Mouse (Mus musculus) kidney, postnatal 10 days (tissue): ENCODE results near the gene Baz2b.

Source experiments
- DNase-seq: peaks from one replicate; pipeline ENCODE4 v3.0.0; 2021; ENCODE audit warnings: mixed read lengths

Gene Baz2b

DNA sequence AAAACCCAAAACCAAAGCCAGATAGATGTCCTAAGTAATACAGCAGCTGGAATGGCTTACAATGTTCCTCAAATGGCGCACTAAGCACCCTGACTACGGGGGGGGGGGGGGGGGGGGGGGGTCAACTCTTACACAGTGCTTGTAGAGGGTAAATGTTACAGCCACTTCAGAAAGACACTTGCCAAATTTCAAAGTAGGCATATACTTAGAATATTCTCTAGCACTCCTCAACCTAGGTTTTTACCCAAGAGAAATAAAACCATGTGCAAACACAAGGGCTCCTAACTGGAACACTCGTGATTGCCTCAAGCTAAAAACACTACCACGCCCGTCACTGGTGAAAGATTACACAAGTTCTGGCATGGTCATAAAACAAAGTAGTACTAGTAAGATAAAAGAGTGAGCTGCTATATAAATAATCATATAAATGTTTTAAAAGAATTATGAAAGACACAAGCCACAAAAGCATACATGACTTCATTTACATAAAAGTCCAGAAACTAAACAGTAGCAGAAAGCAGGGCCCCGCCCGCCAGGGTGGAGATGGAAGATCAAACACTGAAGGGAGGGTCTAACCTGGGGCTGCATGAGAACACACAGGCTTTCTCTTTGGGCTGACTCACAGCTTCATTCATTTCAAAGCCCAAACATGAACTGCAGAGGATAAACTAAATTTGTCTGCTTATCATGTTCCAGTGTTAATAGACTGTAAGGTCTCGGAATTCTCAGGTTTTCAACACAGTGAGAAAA is 212.0 kb downstream of the Baz2b start:
- DNase-seq: no peak

DNA sequence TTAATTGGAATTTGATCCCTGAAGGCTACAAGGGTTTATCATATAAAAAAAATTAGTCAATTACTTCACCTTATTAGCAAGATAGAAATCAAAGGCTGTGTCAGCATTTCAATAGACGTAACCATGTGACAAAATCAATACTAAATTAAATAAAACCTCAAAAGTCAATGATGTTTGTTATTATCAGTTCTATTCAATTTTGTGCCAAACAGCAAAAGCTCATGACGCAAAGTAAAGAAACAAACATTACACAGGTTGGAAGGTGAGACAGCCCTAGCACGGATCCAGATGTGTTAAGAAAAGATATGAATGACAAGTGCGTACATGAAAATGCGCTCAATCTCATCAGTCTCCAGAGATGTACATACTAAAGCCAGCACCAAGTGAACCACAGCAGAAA is 212.7 kb downstream of the Baz2b start:
- no peak for DNase-seq

DNA sequence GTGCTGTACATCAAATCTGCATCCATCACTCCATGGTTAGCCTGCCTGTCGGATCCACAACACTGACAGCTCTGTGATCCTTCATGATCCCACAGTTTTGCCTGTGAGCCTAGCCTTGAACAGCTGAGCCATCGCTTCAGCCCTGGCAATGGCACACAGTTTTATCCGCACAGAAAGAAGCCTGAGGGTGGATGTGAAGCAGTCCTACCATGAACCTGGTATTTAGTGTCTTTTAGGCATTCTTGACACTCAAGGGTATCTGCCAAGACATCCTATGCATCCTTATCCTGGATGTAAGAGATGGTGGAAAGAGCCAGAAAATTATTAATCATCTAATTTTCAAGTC is 216.5 kb downstream of the Baz2b start:
- no peak for DNase-seq

DNA sequence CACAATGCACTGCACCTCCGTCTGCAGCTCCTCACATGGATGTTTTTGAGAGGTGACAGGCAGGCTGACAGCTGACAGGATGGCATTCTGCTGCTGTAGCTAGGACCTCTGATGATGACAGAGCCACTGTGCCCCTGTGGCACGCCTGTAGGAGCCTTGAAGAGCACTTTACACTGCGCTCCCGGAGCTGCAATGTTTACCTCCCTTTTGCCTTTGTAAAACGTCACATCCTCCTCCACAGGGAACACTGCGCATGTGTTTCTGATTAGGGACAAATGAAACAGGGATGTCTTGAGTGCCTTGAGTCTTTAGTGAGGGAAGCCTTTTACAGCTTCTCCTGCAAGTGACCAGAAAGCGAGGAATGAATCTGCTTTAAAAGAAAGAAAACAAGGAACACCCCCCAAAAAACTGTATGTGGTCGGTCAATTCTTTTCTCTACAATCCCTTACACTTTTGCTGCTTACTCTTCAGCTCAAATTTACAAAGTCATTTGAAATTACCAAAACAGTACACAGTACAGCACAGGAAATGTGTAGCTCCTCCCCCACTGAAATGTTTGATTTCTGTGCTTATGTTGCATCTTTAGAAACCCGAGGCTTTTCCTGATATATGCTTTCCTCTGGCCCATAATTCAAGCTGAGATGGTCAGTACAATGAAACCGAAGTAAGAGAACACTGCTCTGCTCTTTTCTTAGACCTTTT is 217.0 kb downstream of the Baz2b start:
- DNase-seq: no peak

DNA sequence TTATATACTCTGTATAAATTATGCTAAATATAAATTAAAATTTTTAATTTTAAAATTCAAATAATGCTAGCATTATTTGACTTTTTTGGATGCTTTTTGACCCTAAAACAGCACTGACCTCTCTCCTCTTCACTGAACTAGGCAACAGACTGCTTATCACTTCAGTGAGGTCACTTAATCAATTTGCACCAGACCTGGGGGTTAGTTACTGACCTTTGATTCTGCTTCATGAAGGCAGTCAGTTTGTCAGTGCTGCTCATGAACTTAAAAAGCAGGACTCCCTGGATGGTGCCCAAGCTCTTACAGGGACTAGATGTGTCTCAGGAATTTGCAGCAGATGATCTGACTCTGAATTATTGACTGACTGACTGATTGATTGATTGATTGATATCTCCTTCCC is 217.9 kb downstream of the Baz2b start:
- DNase-seq: no peak

DNA sequence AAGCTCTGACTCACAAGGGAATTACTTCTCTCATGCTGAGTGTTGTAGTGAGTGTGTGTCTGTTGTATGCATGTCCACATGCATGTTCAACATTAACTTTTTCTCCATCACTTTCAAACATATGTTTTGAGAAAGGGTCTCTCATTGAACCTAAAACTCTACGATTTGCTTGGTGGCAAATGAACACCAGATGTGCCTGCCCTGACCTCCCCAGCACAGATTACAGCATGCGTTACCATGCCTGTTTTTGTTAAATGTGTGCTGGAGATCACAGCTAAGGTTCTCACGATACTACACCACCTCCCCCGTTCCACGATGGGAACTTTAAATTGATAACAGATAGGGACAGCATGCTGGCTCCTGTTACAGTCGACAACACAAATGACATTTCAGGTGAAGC is 222.1 kb downstream of the Baz2b start:
- no peak for DNase-seq

DNA sequence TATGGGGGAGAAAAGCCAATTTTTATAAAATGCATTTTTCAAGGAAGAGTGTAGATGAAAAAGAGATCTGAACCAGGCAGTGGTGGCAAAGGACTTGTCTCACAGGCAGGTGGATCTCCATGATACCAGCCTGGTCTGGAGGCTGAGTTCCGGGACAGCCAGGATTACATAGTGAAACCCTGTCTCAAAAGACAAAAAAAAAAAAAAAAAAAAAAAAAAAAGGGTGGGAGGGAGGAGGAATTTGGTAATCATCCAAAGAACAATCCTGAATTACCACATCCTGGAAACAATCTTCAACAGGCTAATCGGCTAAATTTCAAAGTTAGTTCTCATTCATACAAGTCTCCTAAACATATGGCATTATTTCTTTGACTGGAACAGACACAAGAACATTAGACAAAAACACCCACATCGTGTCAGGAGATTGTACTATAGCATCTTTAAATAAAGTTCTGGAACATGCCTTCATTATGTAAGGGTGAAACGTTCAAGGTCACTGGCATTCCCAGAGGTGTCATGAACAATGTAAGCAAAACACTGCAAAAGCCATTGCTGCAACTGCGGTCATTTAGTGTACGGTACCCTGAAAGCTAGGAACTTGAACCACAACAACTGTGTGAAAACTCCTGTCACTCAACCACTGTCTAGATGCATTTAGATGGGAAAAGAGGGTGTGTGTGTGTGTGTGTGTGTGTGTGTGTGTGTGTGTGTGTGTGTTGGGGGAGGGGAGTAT is 230.0 kb downstream of the Baz2b start:
- DNase-seq: no peak

DNA sequence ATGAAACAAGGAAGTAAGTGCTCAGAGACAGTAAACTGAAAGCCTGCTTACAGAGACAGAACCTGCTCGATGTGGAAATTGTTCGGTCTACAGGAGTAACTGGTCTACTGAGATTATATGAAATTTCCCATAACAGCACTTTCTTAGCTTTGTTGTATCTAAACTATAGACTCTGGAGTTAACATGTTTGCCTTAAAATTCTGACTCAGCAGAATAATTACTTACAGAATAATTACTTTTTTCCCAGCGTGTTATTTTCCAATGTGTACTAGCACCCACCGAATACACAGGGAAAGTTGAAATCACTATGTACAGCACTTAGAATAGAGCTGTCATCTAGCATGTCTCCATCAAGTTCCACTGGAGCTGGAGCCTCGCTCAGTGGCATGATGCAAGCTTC is 233.0 kb downstream of the Baz2b start:
- no peak for DNase-seq

DNA sequence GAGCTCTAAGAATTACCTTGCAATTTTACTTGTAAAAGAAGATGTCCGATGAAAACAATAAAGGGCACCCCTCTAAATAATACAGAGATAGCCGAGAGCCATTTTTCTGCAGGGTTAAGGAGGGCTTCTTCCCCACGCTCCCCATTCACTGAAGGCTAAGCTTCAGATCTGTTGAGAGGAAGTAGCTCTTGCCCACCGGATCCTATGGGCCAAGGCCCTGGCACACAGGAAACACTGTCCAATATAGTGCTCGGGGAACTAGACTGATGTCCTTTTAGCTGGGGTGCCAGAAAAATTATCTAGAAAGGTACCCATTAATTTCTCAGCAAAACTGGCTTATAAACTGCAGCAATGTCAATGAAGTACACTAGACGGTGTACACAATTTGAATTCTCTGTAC is 233.9 kb downstream of the Baz2b start:
- no peak for DNase-seq

DNA sequence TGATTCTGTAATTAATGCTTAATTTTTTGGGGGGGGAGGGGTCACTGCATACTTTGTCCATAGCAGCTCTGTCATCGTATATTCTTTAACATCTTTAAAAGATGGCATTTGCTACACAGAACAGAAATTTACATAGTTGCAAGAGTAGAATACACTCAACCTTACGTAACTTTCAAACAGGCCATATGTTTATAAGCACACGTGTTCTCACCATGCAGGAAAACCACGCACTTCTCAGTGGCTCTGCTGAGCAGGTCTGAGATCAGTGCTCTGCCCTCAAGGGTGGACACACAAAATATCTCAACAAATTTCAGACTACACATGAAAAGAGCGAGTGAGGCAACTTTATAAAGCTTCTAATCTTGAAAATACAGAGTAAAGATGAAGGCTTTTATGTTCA is 235.7 kb downstream of the Baz2b start:
- DNase-seq: no peak

DNA sequence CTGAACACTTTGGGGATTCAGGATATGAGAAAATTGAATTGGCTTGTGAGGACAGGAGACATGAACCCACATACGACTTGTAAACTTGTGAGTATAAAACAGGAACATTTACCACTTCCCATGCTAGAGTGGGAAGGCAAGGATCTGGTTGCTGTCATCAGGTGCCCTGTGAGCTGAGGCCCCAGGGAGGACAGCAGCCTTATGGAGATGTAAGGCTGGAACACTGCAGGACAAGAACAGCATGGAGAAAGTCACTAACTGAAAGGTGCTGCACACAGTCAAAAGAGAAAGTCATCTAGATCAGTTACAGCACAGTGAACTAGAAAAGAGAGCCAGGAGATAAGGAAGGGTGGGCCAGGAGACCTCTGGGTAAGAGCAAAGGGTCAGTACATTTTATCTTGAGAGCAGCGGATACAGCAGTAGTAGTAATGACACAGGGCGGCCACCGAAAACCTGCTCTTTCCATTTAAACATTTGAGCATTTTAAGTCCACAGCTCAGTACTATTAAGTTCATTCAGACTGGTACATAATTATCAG is 236.5 kb downstream of the Baz2b start:
- no peak for DNase-seq

DNA sequence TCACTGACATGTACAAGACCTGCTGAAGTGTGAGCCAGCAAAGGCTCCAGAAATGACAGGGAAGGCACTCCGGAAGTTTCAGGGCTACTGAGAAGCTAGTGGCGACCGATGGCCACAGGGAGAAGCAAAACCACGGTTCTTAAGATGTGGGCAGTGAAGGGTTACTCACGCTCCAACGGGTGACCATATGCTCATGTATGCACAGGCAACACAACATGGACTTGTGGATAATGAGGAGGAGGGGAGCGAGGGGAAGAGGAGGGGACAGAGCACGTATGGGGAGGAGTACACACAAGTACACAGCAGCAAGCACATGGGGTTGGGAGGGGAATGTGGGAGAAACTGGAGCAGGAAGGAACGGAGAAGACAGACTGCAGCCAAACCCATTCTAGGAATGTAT is 239.1 kb downstream of the Baz2b start:
- no peak for DNase-seq

DNA sequence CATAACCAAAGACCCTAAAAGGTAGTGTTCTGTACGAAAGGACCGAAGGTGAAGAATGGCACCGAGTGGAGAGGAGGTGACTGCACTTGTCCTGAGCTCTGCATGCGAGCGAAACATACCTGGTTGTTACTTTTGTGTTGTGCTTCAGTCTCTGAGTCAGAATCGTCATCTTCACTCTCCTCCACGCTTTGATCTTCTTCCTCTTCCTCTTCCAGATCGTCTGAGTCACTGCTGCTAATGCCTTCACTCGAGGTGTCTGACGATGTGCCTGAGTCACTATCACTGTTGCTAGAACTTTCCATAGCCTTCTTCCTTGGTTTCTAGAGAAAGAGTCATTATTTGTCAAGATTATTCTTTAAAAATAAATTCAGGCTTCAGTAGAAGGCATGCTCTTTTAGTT is 240.5 kb downstream of the Baz2b start:
- DNase-seq: no peak

DNA sequence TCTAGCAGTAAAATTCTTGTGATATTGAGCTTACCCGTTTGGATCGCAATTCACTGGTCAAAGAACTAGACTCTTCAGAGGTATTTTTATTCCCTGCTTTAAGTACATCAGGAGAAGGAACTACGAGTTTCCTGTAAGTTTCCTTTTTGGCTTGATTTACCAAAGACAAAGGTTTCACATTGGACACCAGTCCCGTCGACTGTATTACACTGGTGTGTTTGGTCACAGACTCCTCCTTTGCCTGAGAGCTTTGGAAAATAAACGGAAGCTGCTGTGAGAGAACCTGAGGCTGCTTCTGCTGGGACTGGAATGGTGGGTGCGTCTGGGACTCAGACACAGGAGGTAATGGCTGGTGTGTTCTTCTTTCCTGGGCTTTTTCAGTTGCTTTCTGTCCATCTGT is 241.0 kb downstream of the Baz2b start:
- DNase-seq: no peak

DNA sequence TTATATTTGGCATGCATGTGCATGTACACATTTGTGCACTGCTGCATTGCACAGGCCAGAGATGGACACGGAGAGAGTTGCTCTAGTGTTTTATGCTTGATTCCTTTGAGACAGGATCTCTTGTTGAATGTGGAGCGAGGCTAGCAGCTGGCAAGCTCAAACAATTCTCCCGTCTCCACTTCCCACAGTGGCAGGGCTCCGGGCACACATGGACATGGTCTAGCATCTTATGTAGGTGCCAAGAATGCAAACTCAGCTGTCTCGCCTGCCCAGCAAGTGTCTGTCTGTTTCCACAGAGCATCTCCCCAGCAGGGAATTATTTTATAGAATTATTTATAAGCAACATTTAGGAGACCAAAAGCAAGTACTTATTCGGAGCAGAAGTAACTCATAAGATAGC is 243.2 kb downstream of the Baz2b start:
- DNase-seq: no peak

DNA sequence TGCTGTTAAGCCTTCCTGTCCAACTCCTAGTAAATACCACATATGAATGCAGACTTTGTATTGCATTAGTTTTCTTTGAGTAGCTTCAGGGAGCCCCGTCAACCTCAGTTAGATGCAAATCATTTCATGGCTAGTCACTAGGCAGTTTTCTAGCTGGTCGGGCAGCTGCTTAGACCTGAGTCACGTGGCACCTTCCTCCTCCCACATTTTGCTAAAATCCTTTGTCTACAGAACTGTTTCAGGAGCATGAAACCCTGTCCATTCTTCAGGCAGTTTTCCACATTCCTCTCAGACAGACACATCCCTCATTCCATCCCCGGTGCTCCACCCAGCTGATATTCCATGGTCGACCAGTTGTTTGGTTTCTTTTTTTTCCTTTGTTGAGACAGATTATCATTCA is 246.6 kb downstream of the Baz2b start:
- no peak for DNase-seq

DNA sequence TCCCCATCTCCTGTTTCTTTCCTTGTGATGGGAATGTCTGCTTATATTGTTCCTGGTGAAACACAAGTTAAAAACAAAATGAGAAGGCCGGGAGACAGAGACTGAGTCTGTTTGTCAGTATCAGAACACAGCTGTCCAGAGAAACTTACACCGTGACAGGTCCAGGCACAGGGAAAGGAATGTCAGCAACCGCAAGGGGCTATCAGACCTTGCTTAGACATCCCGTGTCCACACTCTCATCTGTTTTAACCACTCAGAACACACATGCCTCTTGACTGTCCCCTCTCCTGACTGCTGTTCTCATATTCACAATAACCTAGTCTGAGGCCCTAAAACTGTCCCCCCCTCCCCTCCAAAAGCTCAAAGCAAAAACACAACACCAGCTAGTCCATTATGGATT is 247.1 kb downstream of the Baz2b start:
- DNase-seq: no peak

DNA sequence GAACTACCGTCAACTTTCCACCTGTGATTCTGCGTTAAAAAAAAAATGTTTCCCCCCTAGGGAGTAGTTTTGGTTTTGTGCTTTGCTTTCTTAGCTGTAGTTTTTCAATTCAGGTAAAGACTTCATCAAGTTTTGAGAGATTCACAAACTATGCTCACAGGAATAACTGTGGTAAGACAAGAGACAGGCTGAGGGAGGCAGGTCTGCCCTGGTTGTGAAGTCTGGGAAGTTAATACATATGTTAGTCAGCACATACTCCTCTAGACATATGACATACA is 249.2 kb downstream of the Baz2b start:
- DNase-seq: no peak

DNA sequence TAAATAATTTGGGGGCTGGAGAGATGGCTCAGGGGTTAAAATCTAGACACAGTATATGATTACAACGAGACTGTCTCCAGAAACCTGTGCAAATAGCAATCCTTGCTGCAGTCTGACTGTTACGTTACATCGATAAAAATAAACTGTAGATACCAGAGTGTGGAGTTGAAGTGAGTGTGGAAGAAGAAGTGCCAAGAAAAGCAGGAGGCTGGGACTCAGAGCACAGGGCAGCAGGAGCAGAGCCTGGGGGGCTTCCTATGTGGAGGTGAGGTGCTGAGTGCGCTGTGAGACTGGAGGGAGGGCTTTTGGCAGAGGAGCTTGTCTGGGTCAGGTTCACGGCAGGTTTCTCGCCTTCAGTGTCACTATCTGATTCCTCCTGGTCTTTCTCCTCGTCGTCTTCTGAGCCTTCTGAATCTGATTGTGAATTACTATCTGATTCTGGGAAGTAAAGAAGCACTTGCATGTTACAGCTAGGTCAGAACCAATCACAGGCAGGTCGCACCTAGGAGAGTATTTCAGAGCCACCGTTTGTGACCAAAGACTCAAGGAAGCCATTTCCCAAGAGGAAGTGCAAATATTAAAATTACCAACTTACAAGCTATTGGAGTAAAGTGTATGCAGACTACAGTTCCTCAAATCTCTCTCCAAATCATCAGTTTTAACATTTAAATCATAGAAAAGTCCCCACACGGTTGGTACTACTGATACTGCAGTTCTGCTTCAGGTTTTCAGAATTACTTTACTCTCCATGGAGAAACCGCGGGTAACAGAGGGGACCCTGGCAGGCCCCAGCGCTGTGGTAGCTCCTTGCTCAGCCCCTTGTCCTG is 249.8 kb downstream of the Baz2b start:
- DNase-seq: no peak

DNA sequence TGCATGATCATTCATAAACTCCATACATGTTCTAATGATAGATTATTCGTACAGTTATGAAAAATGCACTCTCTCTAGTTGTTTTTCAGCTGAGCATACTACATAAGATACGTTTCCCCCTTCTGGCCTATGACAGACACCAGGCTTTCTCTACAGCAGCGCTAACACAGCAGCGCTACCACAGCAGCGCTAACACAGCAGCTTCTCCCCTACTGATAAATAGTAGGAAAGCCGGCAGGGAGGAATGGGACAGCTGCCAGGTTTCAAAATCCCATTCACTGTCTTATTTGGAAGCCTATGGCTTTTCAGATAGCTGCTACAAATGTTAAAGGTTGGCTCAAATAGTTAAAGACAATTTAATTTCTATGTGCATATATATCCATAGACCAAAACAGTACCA is 251.1 kb downstream of the Baz2b start:
- DNase-seq: peak; percentile 47

DNA sequence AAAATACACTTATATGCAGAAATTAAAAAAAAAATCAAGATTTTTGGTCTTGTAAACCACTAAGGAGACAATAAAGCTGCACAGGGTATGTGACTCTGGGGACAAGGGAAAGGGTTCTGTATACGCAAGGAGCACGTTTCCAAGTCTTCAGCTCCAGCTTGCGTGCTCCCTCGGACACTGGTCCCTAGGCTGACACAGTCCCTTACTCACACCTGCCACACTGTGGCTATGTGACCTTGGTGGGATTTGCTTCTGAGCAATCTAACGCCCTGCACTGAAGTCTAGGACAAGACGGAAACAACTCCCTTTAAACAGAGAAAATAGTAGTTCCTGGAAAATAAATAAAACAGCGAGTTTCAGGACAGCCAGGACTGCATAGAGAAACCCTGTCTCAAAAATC is 253.7 kb downstream of the Baz2b start:
- DNase-seq: no peak

DNA sequence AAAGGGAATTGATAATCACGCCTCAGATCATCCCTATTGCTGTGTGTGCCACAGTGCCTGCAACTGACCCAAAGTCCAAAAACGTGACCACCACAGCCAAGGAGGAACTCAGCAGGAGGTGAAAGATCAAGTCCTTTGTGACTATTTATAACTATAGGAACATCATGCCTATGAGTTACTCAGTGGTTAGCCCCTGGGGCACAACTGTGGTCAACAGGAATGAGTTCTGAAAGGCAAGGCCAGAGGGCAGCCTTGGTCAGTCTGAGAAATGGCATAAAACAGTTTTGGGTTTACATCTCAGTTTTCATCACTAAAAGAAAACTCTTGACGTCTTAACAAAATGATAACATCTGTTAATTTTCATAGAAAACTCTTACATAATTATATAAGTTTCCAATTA is 254.8 kb downstream of the Baz2b start:
- DNase-seq: no peak

DNA sequence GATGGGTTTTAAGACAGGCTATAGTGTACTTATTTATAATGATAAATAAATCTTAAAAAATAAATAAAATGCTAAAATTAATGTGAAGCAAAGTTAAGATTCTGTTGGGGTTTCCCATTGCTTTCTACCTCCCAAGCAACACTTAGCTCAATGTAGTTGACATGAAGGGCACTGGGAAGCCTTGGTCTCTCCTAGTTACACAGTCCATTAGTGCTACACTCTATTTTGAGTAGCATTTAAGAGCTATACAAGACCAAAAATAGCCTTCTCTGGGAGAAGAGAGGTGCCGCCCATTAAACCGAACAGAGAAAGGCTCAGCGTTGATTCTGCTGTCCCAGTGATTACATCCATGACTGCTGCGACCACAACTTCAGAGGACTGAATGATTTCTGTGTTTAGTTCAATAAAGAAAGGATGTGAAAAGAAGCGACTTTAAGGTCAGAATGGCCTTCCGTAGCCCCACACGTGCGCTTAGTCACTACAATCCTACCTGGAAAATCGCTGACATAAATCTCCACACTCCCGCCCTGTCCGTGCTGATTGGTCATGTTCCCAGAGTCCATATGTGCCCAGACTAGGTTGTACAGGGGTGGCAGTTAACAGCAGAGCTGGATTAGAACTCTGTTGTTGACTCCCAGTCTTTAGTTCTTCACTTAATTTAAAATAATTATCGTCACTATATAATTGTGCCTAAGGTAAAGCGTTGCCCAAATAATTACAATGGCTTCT is 257.2 kb downstream of the Baz2b start:
- no peak for DNase-seq
